Mouse (Mus musculus): ENCODE data around the gene Rhag.
A peak's percentile ranks its signal among the peaks of the same experiment; 100 is the strongest.

The Rhag gene

DNA sequence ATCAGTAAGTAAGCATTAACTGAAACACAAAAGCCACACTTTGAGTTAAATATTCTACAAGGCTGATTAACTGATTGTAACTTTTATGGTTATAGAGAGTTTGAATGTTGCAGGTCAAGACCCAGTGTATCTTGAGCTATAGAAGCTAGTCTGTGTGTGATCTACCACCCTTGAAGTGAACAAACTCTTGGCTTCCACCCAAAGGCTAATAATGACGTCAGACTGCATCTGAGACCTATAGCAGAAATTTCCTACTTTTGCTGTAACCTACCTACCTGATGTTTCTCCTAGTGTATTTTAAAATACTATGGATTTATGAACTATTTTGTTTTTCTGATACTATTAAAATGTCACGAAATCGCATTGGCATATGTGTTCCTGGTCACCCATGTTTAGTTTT, 63.8 kb downstream of the Rhag start:
- no peak for DNase-seq (ENCODE audit: low read depth, low spot score)

DNA sequence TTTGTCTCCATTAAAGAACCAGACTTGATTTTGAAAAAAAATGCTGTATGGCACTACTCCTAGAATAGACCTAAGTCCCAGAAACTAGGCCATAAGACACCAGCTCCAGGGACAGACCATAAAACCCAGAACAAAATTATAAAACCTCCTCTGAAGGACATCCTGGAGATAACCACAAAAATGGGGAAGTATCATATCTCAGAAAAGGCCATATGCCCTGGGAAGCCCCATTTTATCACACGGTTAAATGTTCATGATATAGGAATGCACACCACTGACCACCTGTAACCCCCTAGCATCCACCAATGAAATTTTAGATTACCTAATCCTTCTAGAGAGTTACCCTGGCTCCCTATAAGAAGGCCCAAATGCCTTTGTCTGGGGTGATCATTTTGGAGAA, 64.6 kb downstream of the Rhag start:
- DNase-seq (ENCODE audit: low read depth, low spot score), result no peak

DNA sequence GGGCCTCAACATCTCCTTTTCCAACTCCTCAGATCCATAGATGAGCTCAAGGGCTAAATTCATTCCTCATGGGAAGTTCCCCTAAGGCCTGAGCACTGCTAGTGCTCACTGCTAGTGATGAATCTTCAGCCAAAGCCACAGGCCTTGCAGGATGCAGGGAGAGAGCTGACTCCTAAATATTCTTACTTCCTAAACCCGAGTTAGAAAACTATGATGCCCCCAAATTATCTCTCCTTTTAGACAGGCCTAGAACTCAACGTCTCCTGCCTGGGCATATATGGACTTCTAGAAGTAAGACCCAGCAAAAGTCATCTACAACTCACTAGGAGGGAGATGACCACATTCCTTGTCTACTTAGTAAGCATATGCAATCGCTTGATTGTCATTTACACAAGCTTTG, 66.8 kb downstream of the Rhag start:
- no peak for DNase-seq (ENCODE audit: low read depth, low spot score)

DNA sequence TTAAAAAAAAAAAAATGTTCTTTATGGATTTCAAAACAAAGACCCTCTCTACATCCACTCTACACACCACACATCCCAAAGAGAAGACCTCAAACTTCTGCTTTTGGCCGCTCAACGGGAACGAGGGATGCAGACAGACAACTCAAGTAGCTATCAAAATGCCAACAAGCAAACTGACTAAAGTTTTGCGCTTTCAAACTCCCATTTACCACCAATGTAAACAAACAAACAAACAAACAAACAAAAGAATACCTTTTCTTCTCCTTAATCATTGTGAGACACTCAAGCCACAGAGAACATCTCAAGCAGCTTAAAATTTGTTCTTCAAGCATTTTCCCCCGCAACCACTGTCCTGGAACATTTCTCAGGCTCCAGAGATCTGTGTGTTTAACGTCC, 68.6 kb downstream of the Rhag start:
- DNase-seq (ENCODE audit: low read depth, low spot score), result no peak

DNA sequence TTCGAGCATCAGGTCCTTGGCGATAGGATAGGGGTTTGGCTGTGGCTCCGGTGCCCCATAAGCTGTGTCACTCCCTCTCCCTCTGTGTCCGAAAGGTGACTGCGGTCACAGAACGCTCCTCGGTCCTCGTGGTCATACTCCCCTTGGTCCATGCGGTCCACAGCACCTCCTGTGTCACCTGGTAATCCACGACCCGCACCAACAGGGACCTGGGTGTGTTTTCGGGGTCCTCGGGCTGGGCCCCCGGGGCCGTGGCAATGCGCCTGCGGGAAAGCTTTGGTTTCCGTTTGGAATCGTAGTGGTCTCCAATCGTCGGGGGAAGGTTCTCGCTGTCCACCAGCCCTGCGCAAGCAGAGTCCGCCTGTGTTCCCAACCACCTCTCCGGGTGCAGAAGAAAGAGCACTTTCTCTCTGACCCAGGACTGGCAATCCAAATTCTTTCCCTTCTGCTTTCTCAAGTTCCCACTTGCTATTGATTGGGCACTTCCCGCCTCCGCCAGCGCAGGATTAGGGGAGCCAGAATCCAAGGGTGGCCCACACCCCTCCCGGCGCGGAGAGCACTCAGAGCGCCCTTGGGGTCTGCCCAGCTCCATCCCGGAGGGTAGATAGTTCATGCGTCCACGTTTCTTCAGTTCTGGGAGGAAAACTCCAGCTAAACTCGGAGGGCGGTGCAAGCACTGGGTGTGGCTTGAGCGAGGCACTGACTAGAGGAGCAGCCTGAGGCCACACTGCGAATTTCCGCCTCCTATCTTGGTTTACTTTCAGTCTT, 69.2 kb downstream of the Rhag start, which contains the start of gene 9130008F23Rik:
TSS of gene 9130008F23Rik (minus strand) at position 636 of the 768 bp plus-strand sequence.
- DNase-seq (ENCODE audit: low read depth, low spot score), result peak; percentile 27

DNA sequence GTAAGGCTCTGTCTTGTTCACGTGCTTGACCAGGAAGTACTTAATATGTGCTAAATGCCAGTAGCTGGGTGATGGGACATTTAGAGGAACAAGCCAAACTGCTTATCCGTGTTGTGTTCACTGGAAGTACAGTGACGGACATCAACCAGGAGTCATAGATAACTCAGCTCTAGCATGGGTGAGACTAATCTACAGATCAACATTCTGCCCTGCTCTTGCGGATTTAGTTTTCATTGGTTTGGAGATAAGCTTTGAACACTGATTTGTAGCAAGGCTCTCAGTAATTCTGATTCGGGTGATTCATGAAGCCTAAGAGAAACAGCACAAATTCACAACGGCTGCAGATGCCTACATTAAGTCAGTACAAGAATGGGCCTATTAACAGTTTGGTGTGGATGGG, 71.2 kb downstream of the Rhag start:
- DNase-seq (ENCODE audit: low read depth, low spot score), result no peak

DNA sequence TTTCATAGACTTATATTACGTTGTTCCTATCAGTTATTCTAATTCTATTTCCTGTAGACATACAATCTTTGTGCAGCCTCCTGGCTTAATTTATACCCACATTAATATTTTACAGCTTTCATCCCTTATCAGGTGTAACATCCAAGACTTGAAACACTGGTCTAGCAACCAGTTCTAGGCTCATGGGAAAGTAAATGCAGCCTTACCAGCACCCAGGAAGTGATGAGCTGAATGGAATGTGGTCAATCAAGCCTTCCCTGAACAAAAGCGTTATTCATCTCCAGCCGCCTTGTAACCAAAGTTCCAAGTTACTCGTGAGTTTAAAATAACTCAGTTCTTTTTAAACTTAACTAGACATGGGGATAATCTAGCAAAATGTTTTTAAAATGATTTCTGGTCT, 74.2 kb downstream of the Rhag start:
- DNase-seq (ENCODE audit: low read depth, low spot score), result no peak

DNA sequence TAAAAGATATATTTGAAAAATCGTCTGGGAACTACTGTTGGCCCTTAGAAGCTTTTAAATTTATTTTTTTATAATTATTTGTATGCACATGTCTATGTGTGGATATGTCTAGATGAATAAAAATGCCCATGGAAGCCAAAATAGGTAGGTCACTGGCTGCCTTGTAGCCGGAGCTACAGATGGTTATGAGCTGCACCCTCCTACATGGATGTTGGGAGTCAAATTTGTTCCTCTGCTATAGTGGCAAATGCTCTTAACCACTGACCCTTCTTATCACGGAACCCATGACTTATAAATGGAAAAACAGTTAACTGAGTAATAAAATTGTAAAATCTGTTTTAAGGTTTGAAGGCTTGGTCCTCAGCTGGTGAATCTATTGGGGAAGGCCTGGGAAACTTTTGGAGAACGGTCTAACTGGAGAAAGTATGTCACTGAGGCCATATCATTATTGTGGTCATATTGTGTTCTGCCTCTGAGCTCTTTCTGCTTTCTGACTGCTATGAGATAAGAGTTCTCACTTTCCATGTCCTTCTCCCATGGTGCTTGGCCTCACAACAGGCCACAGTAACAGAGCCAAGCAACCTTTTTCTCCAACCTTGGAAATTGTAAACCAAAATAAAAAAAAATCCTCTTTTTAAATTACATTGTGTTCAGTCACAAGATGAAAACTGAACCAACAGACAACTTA, 77.1 kb downstream of the Rhag start:
- DNase-seq (ENCODE audit: low read depth, low spot score), result no peak

Data from forelimb bud, embryonic 11.5 days (tissue).